Mouse (Mus musculus) C2C12 (cell line): ENCODE data around the gene Des. TPM values are rescaled to one million over a fixed set of nuclear protein-coding genes. Genes with fewer than 3 reads are reported as not detected.
A peak's percentile ranks its signal among the peaks of the same experiment; 100 is the strongest.

Experiments
- H3K27me3 ChIP-seq: one replicate; pipeline ENCODE4 v1.6.1; 2011; ENCODE audit not compliant: control insufficient read depth, insufficient read depth, insufficient read length
- H3K36me3 ChIP-seq: one replicate; pipeline ENCODE4 v1.6.1; 2011; ENCODE audit not compliant: control insufficient read depth, insufficient read depth
- H3K4me3 ChIP-seq: one replicate; pipeline ENCODE4 v1.5.1; 2011; ENCODE audit warnings: mild to moderate bottlenecking, control low read depth; ENCODE audit not compliant: poor library complexity, insufficient read depth, severe bottlenecking
- H3K79me2 ChIP-seq: one replicate; pipeline ENCODE4 v1.6.1; 2011; ENCODE audit not compliant: control insufficient read depth, insufficient read depth
- H3K79me3 ChIP-seq: one replicate; pipeline ENCODE4 v1.6.1; 2011; ENCODE audit warnings: low read depth, control low read depth
- H3ac ChIP-seq: one replicate; pipeline ENCODE3; 2011; ENCODE audit warnings: low read depth; ENCODE audit not compliant: control insufficient read depth, insufficient read length
- CEBPB ChIP-seq: IDR thresholded peaks from one replicate; pipeline ENCODE4 v1.6.1; 2011; ENCODE audit warnings: low read depth, mild to moderate bottlenecking, control low read depth, moderate library complexity
- CTCF ChIP-seq: IDR thresholded peaks from one replicate; pipeline ENCODE4 v1.5.1; 2011; ENCODE audit not compliant: control insufficient read depth, insufficient read depth, insufficient read length
- FOSL1 ChIP-seq: IDR thresholded peaks from one replicate; pipeline ENCODE4 v1.8.0; 2011; ENCODE audit warnings: mild to moderate bottlenecking, low read length; ENCODE audit not compliant: poor library complexity, insufficient read depth, severe bottlenecking
- MAX ChIP-seq: IDR thresholded peaks from one replicate; pipeline ENCODE4 v1.6.1; 2011; ENCODE audit warnings: mild to moderate bottlenecking, control low read depth
- MYOD1 ChIP-seq: IDR thresholded peaks from one replicate; pipeline ENCODE4 v1.6.1; 2011; ENCODE audit warnings: low read depth; ENCODE audit not compliant: control insufficient read depth, insufficient read length
- MYOG ChIP-seq: IDR thresholded peaks from one replicate; pipeline ENCODE4 v1.6.1; 2011; ENCODE audit not compliant: control insufficient read depth, insufficient read length; ENCODE audit errors: extremely low read depth
- USF1 ChIP-seq: IDR thresholded peaks from one replicate; pipeline ENCODE4 v1.6.1; 2011; ENCODE audit warnings: low read depth, mild to moderate bottlenecking, control low read depth, moderate library complexity
- polyA plus RNA-seq: library from polyadenylated mRNA; unstranded; fragments of >200 nt; fragmentation: generic; extraction: Trizol; gene quantifications from one replicate; pipeline ENCODE4 v1.2.1, GENCODE M21; 2012; ENCODE audit warnings: missing spikeins

Des gene
- polyA plus RNA-seq, 1 experiment, result 657 TPM

DNA sequence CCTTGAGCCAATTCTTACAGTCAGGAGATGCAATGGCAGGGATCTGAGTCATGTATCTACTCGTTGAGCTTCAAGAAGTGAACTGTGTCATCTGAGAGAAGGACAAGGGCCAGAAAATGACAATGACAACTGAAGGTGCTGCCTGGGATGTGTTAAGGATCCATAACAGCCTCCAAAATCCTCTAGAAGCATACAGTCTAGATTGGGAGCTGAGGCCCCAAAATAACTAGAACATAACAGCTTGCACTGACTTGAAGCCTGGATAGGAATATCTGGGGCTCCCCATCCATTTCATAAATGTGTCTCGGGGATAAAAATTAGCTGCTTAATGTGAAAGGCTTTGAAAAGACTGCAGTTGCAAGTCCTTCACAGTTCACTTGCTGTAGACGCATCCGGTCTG is 2.1 kb upstream of the Des start:
- Histone ChIP-seq H3K79me3 (peaks cover 7% of the 10 kb centered on the region), H3K36me3 (no peaks in the 10 kb centered on the region), H3K79me2 (peaks cover 28% of the 10 kb centered on the region), H3ac (no peak overlapping the region), H3K27me3 (no peaks in the 10 kb centered on the region), H3K4me3 (no peak overlapping the region)
- TF ChIP-seq MYOD1 (no peak), MAX (no peak), CEBPB (no peak), FOSL1 (no peak), CTCF (no peak), USF1 (no peak), MYOG (no peak)

DNA sequence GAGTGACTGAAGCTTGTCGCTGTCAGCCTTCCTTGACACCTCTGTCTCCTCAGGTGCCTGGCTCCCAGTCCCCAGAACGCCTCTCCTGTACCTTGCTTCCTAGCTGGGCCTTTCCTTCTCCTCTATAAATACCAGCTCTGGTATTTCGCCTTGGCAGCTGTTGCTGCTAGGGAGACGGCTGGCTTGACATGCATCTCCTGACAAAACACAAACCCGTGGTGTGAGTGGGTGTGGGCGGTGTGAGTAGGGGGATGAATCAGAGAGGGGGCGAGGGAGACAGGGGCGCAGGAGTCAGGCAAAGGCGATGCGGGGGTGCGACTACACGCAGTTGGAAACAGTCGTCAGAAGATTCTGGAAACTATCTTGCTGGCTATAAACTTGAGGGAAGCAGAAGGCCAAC is 783 bp upstream of the Des start:
- H3ac ChIP-seq, result no peak overlapping the region
- H3K27me3 ChIP-seq, result no peaks in the 10 kb centered on the region
- H3K4me3 ChIP-seq, result no peak overlapping the region
- TF ChIP-seq MYOD1 (peak; percentile 31), CEBPB (no peak), FOSL1 (no peak), USF1 (no peak)
- peaks cover 10% of the 10 kb centered on the region for H3K79me3 ChIP-seq
- peaks cover 31% of the 10 kb centered on the region for H3K79me2 ChIP-seq
- no peaks in the 10 kb centered on the region for H3K36me3 ChIP-seq

DNA sequence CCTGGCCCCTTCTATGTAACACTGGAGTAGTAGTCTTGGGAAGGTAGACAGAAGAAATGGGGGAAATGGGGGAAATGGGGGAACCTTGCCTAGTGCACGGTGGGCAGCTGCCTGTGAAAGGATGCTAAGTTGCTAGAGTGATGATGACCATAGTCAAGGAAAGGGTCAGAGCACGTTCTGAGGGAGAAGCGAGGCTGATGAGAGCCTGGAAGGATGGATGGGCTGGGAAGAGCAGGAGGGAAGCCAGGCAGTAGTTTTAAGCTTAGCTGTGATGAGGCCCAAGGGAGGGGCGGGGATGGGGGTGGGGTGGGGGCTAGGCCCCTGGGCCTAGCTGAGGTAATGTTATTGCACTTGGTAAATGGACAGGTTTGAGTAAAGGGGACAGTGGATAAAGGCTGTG is 994 bp downstream of the Des start:
- H3K4me3 ChIP-seq, result peak overlapping the region; percentile 39

DNA sequence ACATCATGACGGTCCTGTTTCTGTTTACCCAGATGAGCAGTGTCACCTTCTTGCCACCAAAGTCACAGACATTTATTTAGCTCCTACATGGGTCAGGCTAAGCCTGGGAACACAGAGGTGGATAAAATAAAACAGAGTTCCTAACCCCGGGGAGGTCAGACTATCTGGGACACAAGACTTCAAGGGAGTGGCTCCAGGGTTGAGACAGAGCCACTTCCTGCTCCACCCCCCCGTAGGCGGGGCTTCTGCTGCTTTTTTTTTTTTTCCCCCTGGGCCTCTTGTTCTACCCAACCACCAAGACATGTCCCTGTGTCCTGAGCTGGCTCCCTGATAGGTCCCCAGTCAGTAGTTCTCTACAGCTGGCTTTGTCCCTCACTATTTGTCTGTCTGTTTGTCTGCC is 1.6 kb downstream of the Des start:
- H3K79me3 ChIP-seq, result peaks cover 10% of the 10 kb centered on the region
- TF ChIP-seq MYOG, result no peak
- TF ChIP-seq MYOD1, result no peak
- no peak for TF ChIP-seq USF1
- TF ChIP-seq CEBPB, result no peak
- TF ChIP-seq FOSL1, result no peak
- no peak for TF ChIP-seq CTCF
- TF ChIP-seq MAX, result no peak
- peak overlapping the region; percentile 55 for H3ac ChIP-seq
- H3K36me3 ChIP-seq, result no peaks in the 10 kb centered on the region
- no peak overlapping the region for H3K4me3 ChIP-seq
- peaks cover 31% of the 10 kb centered on the region for H3K79me2 ChIP-seq
- H3K27me3 ChIP-seq, result no peaks in the 10 kb centered on the region

More for the DNA sequence above, 994 bp downstream of the Des start:
- Histone ChIP-seq H3ac (peak overlapping the region; percentile 84), H3K79me3 (peaks cover 10% of the 10 kb centered on the region), H3K27me3 (no peaks in the 10 kb centered on the region), H3K36me3 (no peaks in the 10 kb centered on the region), H3K79me2 (peaks cover 31% of the 10 kb centered on the region)
- TF ChIP-seq MYOD1 (no peak), MAX (no peak), CTCF (no peak), USF1 (no peak), FOSL1 (no peak), CEBPB (no peak), MYOG (no peak)

DNA sequence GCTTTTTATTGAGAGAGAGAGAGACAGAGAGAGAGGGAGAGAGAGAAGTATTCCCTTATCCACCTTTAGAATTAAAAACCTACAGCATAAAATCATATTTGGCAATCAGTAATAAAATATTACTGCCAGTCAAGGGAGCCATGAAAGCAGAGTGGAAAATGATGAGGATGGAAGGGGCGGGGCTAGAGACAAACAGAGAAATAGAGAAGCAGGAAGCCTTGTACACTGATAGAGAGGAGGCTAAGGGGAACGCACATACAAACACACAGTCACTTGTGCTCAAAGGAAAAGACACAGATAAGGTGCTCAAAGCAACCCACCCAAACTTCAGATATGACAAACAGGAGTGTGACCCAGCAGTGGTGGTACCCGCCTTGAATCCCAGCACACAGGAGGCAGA is 3.7 kb downstream of the Des start:
- no peaks in the 10 kb centered on the region for H3K27me3 ChIP-seq
- H3K36me3 ChIP-seq, result no peaks in the 10 kb centered on the region
- TF ChIP-seq MAX (no peak), MYOD1 (no peak), MYOG (no peak), CEBPB (no peak), USF1 (no peak), FOSL1 (no peak), CTCF (no peak)
- peaks cover 10% of the 10 kb centered on the region for H3K79me3 ChIP-seq
- H3K79me2 ChIP-seq, result peaks cover 31% of the 10 kb centered on the region
- no peak overlapping the region for H3K4me3 ChIP-seq
- no peak overlapping the region for H3ac ChIP-seq

DNA sequence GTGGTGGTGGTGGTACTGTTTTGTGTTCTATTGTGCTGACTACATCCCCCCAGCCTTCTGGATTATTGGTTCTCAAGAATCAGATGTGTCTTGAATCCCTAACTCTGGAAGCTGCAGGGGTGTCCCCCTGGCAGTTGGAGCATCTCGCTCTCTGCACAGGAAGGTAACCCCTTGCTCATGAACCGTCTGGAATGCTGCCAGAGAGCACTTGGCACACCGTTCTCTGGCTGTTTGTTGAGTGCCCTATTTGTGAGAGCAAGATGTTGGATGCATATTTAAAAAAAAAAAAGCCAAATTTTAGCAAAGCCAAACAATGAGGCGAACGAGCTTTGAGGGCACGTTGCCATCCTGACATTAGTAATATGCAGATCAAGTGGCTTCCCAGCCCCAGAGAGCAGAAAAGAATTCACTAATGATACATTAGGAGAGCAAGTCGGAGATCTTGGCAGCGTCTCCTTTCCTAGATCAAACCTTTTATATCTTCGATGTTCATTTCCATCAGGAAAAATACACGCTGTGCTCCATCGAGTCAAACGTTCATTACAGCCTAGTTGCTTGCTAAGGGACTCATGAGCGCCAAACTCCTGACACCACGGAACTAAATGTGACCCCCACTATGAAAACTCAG is 5.5 kb downstream of the Des start:
- H3K27me3 ChIP-seq, result no peaks in the 10 kb centered on the region
- no peak overlapping the region for H3K4me3 ChIP-seq
- peaks cover 10% of the 10 kb centered on the region for H3K79me3 ChIP-seq
- TF ChIP-seq CTCF (no peak), CEBPB (no peak), FOSL1 (no peak), USF1 (no peak), MAX (no peak), MYOD1 (no peak), MYOG (no peak)
- H3K36me3 ChIP-seq, result no peaks in the 10 kb centered on the region
- peaks cover 27% of the 10 kb centered on the region for H3K79me2 ChIP-seq
- H3ac ChIP-seq, result no peak overlapping the region
